Mouse (Mus musculus) adrenal gland, adult 8-10 months (tissue): ENCODE results near the gene Tasp1. TPM values are rescaled to one million over a fixed set of nuclear protein-coding genes. Genes with fewer than 3 reads are reported as not detected.
"Not testable (repeated sequence)": the region's sequence is repeated elsewhere in the genome, so short reads cannot be mapped to it uniquely, and the experiment has no call there.

Experiments
- DNase-seq: peaks from one replicate; pipeline ENCODE4 v3.0.0; 2022
- total RNA-seq, 4 experiments: library from RNA; stranded (reverse); gene quantifications; 2 replicates each; pipeline ENCODE4 v1.2.4; 2022

Gene Tasp1
- 10 to 100 TPM in 3 of 4 experiments, 1 to 10 TPM in 1; 8.7 to 14.1 (median 12.5) TPM for total RNA-seq

GRCm38 (mm10) chr2:140066353-140067314, at the start of gene Tasp1:
Gene Tasp1, minus strand, starts transcription at chr2:140066805.
- peak; percentile 95 for DNase-seq

- DNase-seq: no peak
These were observed 47.2 kb upstream of the Tasp1 start for GRCm38 (mm10) chr2:140113851-140114250.

- no peak for DNase-seq
These were observed 42.3 kb upstream of the Tasp1 start for GRCm38 (mm10) chr2:140108945-140109344.

DNA sequence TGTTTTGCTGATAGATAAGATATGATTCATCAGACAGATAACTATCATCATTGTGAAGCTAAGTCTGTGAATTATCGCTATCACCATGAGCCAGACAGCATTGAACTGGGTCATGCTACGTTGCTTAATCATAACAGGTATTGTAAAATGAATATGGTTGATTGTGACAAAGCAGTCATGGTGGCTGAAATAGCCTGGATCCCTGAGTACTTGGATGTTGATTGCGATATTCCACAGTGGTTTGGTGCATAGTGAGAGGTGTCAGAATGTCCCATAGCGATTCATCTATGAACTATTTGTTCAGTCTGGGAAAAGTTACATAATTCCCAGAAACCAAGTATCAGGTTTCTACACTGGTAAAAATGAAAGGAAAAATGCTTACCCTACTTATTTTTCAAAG, 41.0 kb upstream of the Tasp1 start:
- DNase-seq: no peak

DNA sequence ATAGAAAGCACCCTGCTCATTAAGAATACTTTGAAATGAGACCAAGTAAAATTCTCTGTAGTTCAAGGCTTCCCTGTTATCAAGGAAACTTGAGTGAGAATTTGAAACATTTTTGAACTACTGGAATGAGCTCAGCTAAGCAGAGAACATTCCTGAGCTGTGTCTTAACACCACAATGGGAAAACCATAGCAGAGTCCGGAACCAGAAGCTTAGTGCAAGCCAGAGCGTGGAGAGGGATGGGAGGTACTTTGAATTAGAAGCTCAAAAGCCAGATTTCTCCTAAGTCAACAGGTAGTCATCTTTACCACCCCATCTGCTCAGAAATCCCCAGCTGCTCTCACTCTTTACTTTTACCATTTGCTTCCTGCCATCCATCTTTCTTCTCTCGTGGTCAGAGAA, 38.3 kb upstream of the Tasp1 start:
- no peak for DNase-seq

DNA sequence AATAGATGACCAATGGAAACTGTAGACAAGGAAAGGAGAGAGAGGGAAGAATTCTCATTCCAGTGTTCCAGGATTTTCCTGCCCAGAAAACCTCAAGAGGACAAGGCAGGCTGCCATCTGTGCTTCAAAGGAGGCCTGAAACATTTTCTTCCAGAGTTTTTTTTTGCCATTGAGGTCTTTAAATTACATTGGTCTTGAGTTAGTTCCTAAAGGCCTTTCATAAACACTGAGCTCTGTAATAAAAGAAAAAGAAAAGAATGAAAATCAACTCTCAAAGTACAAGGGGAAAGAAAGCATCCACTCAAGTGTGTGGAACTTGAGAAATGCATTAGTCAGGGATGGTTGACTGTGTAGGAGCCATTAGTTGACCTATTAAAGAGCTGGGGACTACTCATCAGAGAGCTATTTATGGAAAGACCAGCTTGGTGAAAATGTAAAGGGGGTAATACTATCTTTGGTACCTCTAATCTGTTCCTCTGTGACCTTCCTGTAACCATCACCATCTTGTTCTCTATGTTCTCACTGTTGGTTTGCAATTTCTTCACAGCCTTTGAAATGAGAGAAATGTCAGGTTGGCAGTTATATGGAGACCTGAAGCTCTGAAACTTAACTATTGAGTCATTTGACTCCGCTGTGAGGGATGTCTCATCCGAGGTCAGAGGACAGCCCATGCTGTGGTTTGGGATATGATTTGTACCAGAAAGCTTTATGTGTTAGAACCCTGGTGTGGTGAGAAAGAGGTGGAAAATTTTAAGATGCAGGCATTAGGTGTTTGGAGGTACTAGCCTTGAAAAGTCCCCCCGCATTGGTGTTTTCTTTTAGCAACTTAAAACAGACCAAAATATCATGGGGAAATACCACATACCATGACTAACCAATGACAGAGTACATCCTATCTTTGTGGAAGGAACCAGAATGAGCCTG, 34.2 kb upstream of the Tasp1 start:
- DNase-seq: no peak

GRCm38 (mm10) chr2:140099971-140100370, 33.4 kb upstream of the Tasp1 start:
- no peak for DNase-seq

DNA sequence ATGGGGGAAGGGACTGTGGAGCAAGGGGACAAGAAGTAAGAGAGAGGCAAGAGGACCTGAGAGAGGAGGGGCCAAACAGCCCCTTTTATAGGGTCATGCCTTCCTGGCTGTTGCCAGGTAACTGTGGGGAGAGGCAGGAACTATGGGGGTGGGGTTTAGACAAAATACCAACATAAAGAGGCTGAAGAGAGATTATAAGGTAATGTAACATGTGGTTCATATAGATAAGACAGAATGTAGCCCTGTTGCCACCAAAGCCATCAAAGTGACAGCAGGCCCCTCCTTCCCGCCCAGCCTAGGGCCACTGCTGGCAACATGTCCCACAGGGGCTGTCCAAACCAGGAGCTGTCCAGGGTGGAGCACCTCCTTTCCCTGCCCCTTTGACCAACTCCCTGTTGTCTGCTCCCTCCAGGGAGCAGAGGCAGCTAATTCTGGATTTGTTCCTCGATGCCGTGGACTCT, 30.6 kb upstream of the Tasp1 start:
- DNase-seq: no peak

- DNase-seq: no peak
These were observed 29.4 kb upstream of the Tasp1 start for GRCm38 (mm10) chr2:140096034-140096433.

- no peak for DNase-seq
These were observed 26.8 kb upstream of the Tasp1 start for GRCm38 (mm10) chr2:140093433-140093832.

GRCm38 (mm10) chr2:140084245-140084644, 17.6 kb upstream of the Tasp1 start:
- DNase-seq: no peak

DNA sequence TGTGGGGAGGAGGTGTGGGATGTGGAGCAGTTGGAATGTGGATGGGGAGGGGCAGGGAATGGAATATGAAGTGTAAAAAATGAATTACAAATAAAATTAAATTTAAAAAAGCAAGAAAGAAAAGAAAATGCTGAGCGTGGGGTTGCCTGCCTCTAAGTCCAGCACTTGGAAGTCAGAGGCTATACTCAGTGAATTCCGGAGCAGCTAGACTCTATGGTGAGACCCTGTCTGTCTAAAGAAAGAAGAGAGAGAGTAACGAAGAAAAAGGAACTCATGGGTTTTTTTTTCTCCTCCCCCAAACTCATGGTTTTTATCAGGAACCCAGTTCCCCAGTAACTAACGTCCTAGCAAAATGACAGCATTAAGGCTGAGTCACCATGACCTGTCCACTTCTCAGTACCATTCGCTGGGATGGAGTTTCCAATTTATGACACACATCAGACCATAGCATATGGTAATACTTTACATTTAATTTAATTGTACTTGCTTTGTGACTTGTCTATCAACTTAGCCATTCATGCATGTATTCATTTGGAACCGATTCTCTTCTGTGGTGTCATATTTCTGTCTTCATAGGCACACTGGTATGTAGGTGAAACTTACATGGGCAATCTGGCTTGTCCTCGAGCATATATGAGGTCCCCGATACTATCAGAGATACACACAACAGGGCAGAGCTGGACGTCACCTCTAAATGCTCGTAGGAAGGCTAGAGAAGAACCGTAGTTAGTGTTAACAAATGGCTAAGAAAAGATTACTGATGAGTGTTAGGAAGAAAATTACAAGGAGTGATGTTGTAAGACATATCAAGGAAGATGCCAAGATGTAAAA, 14.4 kb upstream of the Tasp1 start:
- no peak for DNase-seq

DNA sequence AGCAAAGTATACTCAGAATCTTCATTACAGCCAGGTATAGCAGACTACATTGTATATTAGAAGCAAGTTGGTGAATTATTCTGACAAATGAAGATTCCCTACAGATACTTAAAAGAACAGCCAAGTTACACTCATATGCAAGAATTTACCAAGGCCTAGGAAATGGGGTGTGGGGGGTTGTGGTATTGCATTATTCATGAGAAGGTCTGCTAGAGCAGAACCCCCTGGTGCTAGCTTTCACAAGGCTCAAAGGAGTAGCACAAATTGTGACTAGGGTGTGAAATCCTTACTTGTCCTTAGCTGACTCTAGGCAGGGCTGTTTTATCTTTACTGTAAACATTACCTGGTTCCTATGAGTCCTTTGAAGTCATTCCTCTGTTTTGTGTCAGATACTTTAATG, 12.7 kb upstream of the Tasp1 start:
- not testable (repeated sequence) for DNase-seq

DNA sequence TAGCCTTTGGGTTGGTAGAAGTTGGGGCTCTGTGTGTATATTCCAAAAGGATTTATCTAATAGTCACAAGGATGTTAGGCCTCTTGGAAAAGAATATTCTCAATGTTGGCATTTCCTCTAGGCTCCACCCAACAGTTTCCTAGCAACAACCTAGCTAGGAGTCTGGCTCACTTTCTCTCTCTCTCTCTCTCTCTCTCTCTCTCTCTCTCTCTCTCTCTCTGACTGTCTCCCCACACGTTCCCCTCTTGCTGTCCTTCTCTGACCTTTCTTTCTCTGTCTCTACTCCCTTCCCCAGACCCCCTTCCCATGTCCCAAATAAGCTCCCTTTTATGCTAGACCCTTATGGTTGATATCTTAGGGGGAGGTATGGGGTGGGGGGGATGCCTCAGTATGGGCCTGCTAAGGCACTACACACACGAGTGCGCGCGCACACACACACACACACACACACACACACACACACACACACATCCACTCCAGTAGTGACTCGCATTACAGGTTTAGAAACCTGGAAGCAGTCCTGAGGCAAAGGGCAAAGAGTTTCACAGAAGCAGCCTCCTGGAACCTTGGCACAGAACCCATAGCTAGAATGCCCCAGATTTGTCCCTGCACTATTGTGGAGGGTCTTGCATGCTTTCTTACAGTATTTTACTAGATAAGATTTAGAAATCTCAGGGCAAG, 12.1 kb upstream of the Tasp1 start:
- no peak for DNase-seq

DNA sequence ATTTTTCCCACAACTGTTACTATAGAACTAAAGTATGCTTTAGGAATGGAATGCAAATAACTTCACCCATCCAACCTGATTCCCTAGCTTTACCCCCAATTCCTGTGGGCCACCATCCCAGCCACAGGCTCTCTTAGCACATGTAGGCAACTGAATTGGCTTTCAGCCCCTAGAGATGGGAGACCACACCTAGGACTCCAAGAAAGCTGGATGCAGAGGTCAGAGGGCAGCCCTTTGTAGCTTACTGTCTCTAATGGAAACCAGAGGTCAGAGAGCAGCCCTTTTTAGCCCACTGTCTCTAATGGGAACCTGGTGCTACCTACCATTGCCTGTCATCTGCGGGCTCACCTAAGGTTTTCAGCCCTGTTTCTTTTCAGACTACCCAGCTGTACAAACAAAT, 10.9 kb upstream of the Tasp1 start:
- no peak for DNase-seq

GRCm38 (mm10) chr2:140075150-140075549, 8.5 kb upstream of the Tasp1 start:
- DNase-seq: no peak

DNA sequence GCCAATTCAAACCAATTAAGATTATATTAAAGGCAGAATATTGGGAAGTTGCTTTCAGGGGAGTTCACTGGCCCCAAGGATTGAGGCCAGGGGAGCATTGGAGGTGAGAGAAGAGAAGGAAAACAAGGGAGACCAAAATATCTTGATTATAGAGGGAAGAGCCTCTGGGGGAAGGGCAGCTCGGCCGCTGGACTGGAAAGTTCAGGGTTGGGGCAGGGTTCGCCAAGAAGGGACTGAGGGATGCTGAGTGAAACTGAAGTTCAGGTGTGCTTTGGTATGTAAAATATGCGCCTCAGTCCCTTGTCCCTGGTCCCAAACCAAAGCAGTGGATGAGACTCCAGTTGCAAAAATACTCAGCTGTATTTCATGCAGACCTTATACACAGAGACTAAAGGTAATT, 911 bp upstream of the Tasp1 start:
- DNase-seq: no peak

DNA sequence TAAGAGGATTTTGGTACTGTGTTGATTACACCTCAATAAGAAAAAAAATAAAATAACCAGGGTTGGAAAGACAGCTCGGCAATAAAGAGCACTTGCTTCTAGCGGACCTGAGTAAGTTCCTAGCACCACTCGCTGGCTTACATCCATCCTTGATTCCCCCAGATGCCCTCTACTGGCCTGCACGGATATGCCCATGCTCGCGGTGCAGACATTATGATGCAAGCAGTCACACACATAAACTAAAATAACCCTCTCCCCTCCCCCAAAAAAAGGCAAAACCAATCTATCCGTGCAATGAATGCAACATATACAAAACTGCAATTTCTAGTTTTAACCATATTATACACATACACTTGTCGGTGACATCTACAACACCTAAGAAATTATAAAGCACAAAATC, 929 bp downstream of the Tasp1 start:
- no peak for DNase-seq

DNA sequence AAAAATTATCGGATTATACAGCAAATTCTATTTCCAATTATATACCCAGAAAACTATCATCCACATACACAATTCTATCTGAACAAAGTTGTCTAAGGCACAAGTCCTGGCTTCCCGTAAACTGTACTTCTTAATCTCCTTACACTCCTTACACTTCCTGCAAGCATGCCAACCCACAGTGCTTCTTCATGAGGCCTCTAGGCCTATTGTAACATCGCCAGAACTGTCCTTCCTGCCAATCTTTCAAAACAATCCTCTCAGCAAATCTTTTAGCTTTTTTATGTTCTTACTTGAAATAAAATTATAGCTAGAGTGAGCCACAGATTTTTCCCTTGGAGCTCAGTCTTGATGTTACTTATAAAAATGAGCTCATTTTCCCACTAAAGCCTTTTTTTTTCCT, 5.1 kb downstream of the Tasp1 start:
- DNase-seq: no peak

DNA sequence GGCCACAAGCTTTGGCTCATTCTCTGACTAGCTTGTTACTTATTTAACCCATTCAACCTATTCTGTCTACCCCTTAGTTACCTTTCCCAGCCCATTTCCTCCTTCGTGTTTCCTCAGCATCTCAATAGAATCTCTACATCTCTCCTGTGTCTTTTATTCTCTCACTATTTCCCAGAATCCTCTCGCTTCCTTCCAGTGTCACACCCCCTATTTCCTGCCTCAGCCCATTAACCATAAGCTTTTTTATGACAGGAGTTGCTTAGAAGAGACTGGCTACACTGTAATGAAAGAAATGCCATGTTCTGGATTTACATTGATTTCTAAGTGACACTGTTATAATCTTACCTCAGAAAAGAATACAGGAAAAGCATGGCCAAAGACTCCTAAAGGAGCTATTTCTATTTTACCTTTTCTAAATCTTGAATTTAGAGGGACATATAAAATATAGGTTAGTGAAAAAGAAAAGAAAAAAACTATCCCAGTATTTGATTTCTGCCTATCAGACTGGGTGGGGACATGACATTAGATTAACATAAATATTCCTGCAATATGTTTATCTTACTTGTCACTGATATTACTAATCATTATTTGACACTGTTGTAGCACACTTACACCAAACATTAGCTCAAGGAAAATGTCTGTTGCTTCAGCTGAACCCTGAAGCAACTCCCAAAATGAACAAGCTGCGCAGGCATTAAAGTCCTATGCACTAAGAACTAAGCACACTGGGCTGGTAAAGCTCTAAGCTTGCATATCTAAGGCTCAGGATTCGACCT, 6.3 kb downstream of the Tasp1 start:
- DNase-seq: no peak

- no peak for DNase-seq
These were observed 8.5 kb downstream of the Tasp1 start for GRCm38 (mm10) chr2:140058125-140058524.
